Mouse (Mus musculus): ENCODE data around the gene Gcnt1. TPM values are rescaled to one million over a fixed set of nuclear protein-coding genes. Genes with fewer than 3 reads are reported as not detected.

The Gcnt1 gene
- total RNA-seq, 2 experiments from 2014 or later = 1.9 to 2.6 TPM

DNA sequence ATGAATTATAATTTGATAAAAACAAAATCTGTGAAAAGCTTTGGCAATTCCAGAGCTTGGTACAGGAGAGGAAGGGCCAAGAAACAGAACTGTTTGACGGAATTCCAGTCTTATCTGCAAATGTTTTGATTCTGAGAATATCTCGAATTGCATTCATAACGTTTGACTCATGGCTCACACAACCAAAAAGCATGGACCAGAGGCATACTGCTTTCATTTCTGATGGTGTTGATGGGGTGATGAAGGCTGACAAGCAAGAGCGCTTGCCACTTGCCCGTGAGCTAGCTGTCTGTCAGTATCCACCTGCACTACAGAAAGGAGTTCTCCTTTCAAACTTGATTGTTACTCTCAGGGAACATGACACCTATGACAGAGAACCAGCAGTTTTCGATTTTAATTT, 83.1 kb downstream of the Gcnt1 start:
- no peak for DNase-seq (ENCODE audit: extremely low spot score in 1 of 2, low spot score in 2 of 2)
- intact Hi-C loops (cut with DNase I) = no loop called here

DNA sequence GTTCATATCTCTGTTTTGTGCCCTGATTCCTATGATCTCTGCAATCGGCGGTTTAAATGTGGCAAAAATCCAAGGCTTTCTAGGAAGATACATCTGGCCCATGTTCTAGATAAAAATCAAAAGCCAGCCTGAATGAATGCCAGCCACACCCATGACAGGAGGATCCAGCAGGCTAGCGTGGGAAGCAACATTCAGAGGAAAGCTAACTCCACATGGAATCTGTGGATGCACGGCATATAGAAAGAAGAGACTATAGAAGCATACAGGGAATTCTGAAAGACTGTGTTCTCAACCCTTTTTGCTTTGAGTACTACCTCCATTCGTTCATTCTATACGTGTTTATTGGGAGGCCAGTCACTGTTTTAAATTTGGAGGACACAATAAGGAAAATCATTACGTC, 86.6 kb downstream of the Gcnt1 start:
- intact Hi-C loops (cut with DNase I) = no loop called here
- DNase-seq (ENCODE audit: extremely low spot score in 1 of 2, low spot score in 2 of 2) = peak in 1 of 2 experiments; percentile 23

DNA sequence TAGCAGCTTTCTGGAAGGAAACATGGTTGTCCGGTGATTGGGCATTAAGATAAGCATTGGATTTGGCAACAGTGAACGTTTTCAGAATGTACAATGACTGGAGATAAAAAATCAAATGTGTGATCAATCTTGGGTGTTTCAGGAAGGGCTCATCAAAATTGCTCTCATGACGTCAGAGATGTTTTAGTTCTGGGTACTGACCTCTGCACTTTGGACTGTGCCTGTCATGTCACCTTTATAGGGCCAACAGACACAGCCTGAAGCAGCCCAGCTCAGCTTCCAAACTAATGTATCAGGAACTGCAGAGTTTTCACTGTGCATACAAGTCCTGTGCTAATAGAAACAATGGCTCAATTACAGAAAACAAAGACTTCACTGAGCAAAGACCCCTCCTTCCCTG, 89.3 kb downstream of the Gcnt1 start:
- intact Hi-C loops (cut with DNase I) = no loop called here
- DNase-seq (ENCODE audit: extremely low spot score in 1 of 2, low spot score in 2 of 2) = no peak

DNA sequence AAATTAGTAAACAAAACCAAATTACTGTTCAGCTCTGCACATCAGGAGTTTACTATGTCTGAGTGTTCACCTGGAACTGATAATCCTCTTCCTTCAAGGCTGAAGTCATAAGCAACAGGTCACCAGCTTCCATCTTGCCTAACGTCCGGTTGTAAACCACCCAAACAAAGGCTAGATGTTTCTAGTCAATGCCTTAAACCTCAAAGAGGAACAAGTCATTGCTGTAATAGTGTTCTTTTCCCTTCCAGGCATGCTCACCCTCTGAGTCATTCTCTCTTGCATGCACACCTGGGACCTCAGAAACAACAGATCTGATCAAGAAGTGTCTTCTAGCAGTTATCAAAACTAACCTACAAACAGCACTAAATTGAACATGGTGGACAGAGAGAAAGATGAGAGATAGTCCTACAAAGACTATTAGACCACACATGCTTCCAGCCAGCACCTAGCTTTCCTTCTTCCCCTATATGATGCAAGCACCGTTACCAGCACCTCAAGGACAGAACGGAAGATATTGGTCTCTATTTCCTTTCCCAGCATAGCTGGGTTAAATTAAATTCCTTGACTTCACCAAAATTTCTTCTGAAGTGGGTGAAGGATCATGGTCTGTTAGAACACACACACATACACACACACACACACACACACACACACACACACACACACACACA, 94.1 kb downstream of the Gcnt1 start:
- DNase-seq (ENCODE audit: extremely low spot score in 1 of 2, low spot score in 2 of 2) = no peak
- intact Hi-C loops (cut with DNase I) = no loop called here

Other genes with a start within 250 kb of the Gcnt1 start
- 10 to 100 TPM; 47.6 to 55.8 TPM for gene Rfk, start 21.2 kb upstream of the Gcnt1 start, total RNA-seq (2021)